Mouse (Mus musculus): ENCODE data around the gene Tox2.
A peak's percentile ranks its signal among the peaks of the same experiment; 100 is the strongest.

Tox2 gene

DNA sequence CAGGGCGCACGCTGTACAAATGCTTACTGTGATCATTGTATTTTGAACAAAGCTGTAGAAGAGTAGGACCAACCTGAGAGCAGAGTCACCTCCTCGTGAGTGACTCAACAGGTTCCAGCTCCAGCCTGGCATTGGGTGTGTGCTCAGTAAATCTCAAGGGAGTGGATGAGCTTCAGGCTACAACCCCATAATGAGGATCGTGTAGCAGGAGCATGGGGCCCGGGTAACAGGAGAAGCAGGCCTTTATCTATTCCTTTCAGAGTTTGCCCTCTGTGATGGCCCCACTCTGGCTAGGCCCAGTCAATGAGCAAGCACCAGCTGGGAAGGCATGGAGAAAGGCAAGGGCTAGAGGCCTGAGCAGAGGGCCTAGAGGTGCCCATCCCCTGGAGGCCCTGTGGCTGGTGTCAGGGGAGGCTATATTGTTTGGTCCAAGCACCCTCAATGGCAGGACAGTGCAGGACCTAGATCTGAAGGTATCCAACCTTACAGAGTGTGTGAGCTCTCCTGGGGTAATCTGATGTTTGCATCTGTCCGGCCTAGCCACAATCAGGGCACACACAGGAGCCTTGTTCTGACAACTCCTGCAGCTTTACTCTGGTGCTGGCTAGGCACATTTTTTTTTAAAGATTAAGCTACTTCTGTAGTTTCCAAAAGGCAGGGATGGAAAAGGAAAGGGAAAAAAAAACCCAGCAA, 58.6 kb downstream of the Tox2 start:
- DNase-seq (ENCODE audit: low read depth) = no peak

GRCm38 (mm10) chr2:163262055-163262420, 59.1 kb downstream of the Tox2 start:
- no peak for DNase-seq (ENCODE audit: low read depth)

DNA sequence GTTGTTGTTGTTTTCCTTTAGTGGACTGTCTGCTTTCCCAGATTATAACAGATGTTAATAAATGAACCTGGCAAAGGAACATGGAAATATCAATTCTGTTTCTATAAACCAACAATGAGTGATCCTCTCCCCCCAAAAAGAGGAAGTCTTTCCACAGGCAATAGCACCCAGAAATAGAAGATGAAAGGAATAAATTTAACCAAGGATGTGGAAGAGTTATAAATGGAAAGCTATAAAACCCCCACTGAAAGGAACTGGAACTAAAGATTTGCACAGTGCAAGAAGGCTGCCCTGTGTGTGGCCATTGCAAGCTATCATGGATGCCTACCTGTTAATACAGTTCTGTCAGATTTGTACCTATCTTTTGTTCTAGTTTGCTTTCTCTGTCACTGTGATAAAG, 64.2 kb downstream of the Tox2 start:
- no peak for DNase-seq (ENCODE audit: low read depth)

DNA sequence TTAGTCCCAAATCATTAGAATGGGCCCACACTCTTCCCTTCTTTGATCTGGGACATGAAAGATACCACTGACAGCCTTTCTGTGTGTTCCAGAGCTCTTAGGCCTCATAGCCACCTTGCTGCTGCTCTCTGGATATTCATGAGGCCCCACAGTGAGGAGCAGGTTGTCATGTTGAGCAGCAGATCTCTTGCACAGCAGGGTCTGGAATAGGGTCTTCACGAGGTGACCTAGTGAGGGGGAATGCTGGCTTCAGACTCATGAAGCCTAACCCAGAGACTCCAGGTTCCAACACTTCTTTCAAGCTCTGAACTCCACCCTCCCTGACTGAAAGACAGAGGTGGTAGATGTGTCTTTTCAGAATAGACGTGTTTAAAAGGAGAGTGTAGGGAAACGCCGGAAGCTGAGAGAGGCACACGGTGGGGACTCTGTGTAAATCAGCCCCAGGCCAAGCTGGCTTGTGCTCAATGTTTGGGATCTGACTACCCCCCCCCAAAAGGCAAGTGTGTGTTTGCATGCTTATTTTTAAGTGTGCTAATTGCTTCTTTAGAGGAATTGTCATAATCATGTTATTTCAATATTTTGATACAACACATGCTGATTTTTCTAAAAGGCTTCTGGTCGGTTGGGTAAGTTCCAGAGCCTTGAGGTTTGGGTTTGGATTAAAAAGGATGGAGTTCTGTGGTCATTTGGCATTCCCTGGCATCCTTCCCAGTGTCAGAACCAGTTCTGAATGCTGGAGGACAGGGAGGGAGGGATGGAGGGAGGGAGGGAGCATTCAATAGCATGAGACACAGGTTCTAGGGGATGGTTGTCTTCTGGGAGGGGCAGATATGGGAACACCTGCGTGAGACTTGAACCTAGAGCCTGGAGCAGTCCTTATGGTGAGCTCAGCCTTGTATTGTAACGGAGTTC, 68.9 kb downstream of the Tox2 start:
- DNase-seq (ENCODE audit: low read depth) = no peak

DNA sequence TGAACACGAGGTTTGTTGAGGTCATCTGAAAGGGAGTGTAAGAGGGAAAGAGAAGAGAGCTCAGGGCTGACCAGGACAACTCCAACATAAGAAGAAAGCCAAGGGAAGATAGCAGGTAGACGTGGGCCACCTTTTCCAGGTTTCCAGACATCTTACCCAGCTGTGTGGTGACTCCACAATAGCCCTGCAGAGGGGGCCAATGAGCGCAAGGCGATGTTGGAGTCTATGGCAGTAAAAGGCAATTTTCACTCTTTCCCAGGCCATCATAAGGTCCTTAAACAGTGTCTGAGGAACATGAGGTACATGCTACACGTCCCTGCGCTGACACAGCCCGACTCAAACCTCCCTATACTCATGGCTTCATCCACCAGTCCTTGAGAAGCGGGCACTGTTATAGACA, 70.9 kb downstream of the Tox2 start:
- no peak for DNase-seq (ENCODE audit: low read depth)

DNA sequence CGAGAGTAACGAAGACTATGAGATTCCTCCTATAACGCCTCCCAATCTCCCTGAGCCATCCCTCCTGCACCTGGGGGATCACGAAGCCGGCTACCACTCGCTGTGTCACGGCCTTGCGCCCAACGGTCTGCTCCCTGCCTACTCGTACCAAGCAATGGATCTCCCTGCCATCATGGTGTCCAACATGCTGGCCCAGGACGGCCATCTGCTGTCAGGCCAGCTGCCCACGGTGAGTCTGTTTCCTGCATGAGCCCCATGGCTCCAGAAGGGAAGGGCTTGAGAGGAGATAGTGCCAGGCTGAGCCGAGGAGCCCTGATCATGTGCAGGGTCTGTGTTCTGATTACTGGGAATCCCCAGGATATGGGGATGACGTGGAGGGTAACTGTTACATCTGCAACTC, 73.1 kb downstream of the Tox2 start:
- no peak for DNase-seq (ENCODE audit: low read depth)

GRCm38 (mm10) chr2:163277979-163278378, 75.1 kb downstream of the Tox2 start:
- DNase-seq (ENCODE audit: low read depth) = no peak

GRCm38 (mm10) chr2:163280636-163281322, 77.9 kb downstream of the Tox2 start:
- no peak for DNase-seq (ENCODE audit: low read depth)

GRCm38 (mm10) chr2:163284856-163285255, 81.9 kb downstream of the Tox2 start:
- no peak for DNase-seq (ENCODE audit: low read depth)

GRCm38 (mm10) chr2:163285335-163285734, 82.4 kb downstream of the Tox2 start:
- DNase-seq (ENCODE audit: low read depth) = no peak

- peak; percentile 50 for DNase-seq (ENCODE audit: low read depth)
Measured at GRCm38 (mm10) chr2:163285762-163286161, 82.8 kb downstream of the Tox2 start.

GRCm38 (mm10) chr2:163288881-163289379, 86.0 kb downstream of the Tox2 start:
- DNase-seq (ENCODE audit: low read depth) = no peak

GRCm38 (mm10) chr2:163296999-163297630, 94.2 kb downstream of the Tox2 start:
- DNase-seq (ENCODE audit: low read depth) = no peak

- DNase-seq (ENCODE audit: low read depth) = no peak
Measured at GRCm38 (mm10) chr2:163300069-163301060, 97.4 kb downstream of the Tox2 start.

DNA sequence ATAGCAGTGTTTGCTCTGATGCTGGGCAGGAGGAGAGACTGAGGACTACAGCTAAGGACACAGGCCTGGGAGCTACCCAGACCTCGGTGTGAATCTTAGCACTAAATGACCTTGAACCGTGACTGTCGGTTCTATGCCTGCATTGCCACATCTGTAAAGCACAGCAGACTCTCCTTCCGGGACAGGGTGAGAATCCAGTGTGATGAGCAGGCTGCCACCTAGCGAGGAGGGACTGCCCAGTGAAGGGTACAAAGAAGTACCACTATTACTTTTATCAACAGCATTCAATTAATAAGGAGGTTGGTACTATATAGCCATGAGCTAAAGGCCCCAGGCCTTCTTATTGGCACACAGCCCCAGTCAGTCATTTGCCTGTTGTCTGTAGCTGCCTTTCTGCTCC, 98.7 kb downstream of the Tox2 start:
- no peak for DNase-seq (ENCODE audit: low read depth)

DNA sequence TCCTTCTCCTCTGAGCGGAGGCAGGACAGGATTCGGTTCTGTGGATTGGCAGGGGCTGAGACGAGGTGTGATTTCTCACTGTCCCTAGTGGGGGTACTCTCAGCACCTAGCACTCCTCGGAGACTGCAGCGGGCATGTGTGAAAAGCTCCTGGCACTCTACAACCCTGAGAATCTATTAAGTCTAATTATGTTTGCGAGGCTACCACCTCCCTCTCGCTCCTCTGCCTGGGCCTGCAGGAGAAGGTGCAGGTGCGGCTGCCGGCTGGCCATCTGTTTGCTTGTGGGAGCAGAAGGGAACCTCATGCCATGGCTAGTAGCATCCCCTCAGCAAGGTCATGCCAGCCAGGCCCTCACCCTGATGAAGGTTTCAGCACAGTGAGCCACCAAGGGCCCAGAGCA, 100.1 kb downstream of the Tox2 start:
- DNase-seq (ENCODE audit: low read depth) = no peak

GRCm38 (mm10) chr2:163309376-163309775, 106.5 kb downstream of the Tox2 start:
- DNase-seq (ENCODE audit: low read depth) = no peak

DNA sequence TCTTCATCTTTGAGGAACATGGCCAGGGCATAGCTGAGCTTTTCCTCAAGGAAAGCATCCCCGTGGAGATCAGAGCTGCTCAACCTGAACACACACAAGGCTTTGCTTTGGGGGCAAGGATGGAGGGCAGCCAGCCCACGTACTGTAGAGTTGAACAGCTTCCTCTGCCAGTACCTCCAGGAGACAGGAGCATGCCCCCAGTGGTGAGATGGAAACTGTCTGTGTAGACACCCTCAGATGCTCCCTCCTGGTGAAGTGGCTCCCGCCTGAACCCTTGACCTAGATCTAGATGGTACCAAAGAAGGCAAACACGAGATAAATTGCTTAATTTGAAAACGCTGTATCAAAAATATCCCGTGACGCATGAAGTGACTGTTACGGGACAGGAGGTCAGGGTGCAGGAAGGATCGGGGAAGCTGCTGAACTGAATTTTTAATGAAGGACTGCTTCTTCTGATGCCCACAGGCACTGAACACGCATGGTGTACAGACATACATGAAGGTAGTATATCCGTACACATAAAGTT, 107.3 kb downstream of the Tox2 start:
- no peak for DNase-seq (ENCODE audit: low read depth)

- DNase-seq (ENCODE audit: low read depth) = no peak
Measured at GRCm38 (mm10) chr2:163317281-163317680, 114.4 kb downstream of the Tox2 start.

- no peak for DNase-seq (ENCODE audit: low read depth)
Measured at GRCm38 (mm10) chr2:163318777-163319176, 115.9 kb downstream of the Tox2 start.

- no peak for DNase-seq (ENCODE audit: low read depth)
Measured at GRCm38 (mm10) chr2:163323163-163323562, 120.2 kb downstream of the Tox2 start.
